Mouse (Mus musculus) heart, postnatal 14 days (tissue): ENCODE results near the gene Kcnk7. TPM values are rescaled to one million over a fixed set of nuclear protein-coding genes. Genes with fewer than 3 reads are reported as not detected.

Experiments
- DNase-seq, 2 experiments: peaks; one replicate each; pipeline ENCODE4 v3.0.0; 2021 to 2022
- intact Hi-C: fragments of 180-260 bp; cut with DNase I; formaldehyde crosslinking; loops from one replicate; pipeline ENCODE4 v1.15.1; 2025
- total RNA-seq, 2 experiments: library from RNA; stranded (reverse); gene quantifications; 2 replicates each; pipeline ENCODE4 v1.2.3; 2021

Gene Kcnk7
- total RNA-seq, 2 experiments from 2014 or later: not detected

DNA sequence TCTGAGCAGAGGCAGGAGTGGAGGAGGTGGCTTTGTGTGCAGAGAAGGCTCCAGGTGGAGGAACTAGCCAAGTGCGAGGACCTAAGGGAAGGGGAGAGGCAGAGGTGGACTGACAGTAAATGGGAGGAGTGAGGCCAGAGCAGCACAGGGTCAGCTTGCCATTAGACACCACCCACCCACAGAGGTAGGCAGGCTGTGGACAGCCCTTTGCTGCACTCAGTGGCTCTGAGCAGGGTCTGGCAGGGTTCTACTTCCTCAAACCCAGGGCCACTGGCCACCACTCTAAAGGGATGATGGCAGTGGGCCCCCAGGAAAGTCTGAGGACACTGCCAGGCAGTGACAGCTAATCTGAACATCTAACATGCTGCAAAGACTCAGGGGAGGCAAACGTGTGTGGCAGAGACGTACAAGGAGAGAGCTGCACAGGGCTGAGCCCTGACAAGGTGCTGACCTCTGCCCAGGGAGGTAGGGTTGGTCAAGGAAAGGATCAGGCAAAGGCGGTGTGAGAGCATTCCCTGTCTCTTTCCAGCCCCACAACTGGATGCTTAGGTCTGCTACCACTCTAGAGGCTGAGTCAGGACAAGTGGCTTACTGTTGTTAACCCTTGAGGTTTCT is 19.9 kb downstream of the Kcnk7 start:
- intact Hi-C loops: loop anchor here (2.0 kb wide), 1 partner anchor 13 kb away; no protein-coding TSS in a partner anchor
- DNase-seq: no peak

GRCm38 (mm10) chr19:5724549-5724941 is 20.4 kb downstream of the Kcnk7 start:
- intact Hi-C loops: loop anchor here (2.0 kb wide), 1 partner anchor 14 kb away; no protein-coding TSS in a partner anchor
- DNase-seq: peak; percentile 79 to 80

- intact Hi-C loops: loop anchor here (2.0 to 5.0 kb wide), 2 partner anchors 14 to 158 kb away; partner anchors contain the start of gene Ap5b1
- DNase-seq: peak; percentile 74 to 82
Measured at GRCm38 (mm10) chr19:5725029-5725707, 21.0 kb downstream of the Kcnk7 start.

DNA sequence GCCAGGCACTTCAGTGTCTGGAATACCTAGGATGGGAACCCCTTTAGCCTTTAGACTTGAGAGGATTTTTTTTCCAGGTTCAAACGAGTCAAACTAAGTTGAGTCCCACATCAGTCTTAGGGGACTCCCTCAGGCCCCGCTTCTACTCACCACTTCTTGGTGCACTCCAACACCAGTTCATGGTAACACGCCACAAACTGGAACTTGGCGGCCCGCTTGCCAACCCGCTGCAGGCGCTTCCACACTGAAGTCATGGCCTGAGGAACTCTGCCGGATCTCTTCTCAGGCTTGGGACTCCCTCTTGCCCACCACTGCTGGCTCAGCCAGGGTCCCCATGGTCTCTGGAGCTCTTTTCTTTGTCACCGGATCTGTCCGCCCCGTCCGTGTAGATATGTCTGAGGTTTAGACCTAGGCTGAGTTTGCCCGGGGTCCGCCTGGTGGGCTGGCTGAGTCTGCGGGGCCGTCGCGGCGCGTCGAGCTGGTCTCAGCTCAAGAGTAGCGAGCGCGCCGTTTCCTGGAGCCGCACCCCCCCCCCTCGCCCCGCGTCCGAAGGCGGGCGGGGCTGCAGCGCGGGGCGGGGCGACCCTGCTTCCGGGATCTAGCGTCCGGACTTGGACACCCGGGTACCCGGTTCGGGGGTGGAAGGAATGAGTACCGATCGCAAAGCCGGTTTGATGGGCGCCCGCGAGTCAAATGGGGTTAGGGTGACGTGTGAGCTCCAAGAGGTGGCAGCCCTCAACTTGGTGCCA is 21.8 kb downstream of the Kcnk7 start, which contains the start of gene Ehbp1l1:
TSS of gene Ehbp1l1 (minus strand) at position 551 of the 749 bp plus-strand sequence.
- DNase-seq: peak; percentile 84 to 86
- intact Hi-C loops: loop anchor here (2.0 to 5.0 kb wide), 3 partner anchors 15 to 159 kb away; partner anchors contain the start of gene Ap5b1

- intact Hi-C loops: loop anchor here (2.0 to 5.0 kb wide), 2 partner anchors 36 to 160 kb away; partner anchors contain the start of gene Ap5b1
- DNase-seq: no peak
Measured at GRCm38 (mm10) chr19:5726961-5727578, 22.9 kb downstream of the Kcnk7 start.

GRCm38 (mm10) chr19:5727701-5728100 is 23.5 kb downstream of the Kcnk7 start:
- intact Hi-C loops: loop anchor here (2.0 to 5.0 kb wide), 3 partner anchors 37 to 160 kb away; partner anchors contain the start of genes Ap5b1 and Scyl1
- DNase-seq: peak; percentile 92 to 95

DNA sequence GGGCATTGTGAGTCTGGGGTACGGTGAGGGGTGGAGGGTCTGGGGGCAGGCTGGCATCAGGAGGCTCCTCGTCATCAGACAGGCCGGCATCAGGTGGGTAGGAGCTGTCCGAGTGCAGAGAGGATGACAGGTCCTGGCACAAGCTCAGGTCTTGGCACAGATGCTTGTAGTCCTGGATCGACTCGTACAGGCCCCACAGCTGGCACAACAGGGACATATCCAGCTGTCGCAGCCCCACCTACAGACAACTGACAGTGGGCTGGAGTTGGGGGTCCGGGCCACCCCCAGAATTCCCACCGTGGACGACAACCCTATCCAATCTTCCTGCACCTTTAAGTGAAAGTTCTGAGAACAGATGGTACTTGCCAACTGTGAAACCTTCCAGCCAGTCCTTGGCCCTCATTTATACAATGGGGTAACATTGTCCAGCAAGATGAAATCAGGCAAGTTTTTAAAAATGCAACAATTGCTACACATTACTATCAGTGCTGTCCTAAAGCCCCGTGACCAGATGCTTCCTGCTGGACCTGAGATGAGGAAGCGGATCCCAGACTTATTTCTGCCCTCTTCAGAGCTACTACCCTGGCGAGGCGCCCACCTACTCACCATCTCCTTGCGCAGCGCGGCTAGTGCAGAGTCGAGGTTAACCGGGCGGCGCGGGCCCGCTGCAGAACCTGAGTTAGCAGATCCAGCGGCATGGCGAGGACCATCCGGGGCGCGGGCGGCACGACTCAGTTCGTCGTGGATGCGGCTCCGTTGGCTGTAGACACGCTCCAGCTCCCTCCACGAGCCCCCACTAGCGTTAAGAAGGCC is 24.7 kb downstream of the Kcnk7 start:
- intact Hi-C loops: loop anchor here (2.0 to 5.0 kb wide), 2 partner anchors 42 to 162 kb away; partner anchors contain the start of genes Ap5b1 and Scyl1
- DNase-seq: peak; percentile 71 to 73

DNA sequence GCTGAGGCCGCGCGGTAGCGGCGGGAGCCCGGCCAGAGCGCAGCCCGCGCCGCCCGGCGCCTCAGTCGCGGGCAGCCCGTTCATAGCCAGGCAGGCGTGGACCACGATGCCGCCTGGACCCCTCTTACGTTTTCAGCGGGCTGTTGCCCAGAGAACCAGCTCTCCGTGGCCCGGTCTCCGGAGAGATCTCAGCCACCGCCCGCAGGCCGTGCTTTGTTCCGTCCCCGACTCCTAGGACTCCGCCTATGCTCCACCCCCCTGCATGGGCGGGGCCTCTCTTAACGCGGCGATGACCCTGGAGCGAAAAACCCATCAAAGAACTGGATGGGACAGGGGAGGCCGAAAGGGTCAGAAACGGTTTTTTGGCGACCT is 25.3 kb downstream of the Kcnk7 start, which contains the start of gene Fam89b:
TSS of gene Fam89b (minus strand) at position 210 of the 372 bp plus-strand sequence.
- intact Hi-C loops: loop anchor here (2.0 to 5.0 kb wide), 2 partner anchors 41 to 162 kb away; partner anchors contain the start of genes Ap5b1 and Scyl1
- DNase-seq: peak; percentile 91 to 93

GRCm38 (mm10) chr19:5730314-5731186 is 26.4 kb downstream of the Kcnk7 start:
- intact Hi-C loops: no loop called here
- DNase-seq: no peak

DNA sequence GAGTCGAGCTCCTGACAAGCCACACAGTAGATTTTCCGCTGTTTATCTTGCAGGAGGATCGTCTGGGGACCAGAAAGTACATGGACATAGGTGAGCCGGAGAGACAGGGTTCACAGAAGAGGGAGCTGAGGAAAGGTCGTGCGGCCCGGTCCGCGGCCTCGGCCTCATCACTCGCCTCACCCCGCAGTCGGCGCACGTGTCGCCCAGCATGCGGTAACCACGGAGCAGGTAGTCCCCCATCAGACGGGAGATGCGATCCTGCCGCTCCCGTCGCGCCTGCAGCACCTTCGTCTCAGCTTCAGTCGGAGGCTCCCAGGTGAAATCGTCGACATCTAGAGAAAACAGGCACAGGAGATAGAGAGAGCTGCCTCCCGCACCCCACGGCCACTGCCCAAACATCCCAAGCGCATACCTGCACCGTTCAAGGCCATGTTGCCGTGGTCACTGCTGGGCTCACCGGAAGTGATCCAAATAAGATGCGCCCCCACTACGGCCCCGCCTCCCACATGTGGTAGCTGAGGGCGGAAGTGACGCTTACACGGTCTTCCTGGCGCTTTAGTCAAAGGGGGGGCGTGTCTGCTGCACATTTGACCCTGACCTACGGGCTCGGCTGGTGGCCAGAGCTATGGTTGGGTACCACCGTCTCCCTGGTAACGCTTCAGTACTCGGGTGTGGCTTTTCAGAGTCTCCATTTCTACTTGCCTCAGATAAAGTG is 27.3 kb downstream of the Kcnk7 start:
- intact Hi-C loops: no loop called here
- DNase-seq: peak; percentile 86 to 95

GRCm38 (mm10) chr19:5734325-5734724 is 30.2 kb downstream of the Kcnk7 start:
- no peak for DNase-seq
- intact Hi-C loops: no loop called here

DNA sequence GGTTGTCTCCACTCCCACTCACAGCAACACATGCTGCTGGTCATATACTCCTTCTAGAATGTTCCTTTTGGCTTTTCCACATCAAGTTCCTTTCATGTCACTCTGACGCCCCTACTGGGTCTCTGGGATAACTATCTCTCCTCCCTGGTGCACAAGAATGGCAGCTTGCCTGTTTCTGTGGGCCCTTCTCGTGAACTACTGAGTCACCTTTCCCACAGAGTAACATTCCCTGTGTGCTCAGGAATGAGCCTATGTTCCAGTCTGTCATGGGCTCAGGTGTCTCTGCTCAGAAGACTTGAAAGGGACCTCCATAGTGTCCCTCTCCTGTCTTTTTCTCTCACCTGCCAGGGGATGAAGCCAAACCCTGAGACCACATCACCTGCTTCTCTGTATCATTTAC is 35.3 kb downstream of the Kcnk7 start:
- intact Hi-C loops: no loop called here
- DNase-seq: no peak

DNA sequence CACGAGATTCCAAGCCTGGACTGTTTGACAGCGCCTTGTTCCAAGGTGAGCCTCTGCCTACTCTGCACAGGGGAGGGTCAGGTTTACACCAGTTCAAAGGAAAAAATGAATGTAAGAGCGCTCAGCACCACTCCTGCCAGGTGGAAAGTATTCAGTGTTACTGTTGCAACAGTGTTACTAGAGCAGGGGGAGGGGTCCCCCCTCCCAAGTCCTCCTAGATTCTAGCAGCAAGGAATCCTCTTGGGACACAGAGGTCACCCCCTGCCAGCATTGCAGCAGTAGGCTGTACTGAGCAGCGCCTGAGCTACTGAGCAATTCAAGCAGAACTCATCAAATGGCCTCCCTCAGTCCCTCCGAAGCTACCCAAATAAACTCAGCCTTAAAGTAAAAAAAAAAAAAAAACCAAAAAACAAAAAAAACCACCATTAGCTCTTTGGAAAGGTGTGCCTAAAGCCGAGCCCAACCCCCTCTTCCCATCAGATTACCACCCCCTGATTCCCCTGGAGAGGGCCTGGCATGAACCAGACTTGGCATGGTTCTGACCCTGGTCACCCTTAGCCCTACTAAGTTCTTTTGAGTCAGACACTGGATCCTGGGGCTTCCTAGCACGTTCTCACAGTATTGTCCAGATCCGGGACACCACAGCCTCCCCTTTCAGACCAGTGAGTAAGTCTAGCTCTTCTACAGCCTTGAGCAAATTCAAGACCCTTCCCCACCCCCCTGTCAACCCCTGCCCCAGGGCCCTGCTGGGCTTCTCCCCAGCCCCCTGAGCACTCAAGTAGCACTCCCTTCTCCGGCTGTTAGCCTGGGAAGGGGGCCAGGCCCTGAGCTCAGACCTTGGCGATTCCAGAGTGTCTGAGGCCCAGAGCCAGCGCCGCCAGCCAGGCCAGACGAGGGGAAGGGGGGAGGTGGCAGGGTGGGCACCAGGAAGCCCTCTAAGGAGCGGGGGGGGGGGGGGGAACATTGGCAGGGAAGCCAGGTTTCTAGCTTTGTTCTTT is 36.5 kb downstream of the Kcnk7 start, which contains the start of gene Ltbp3:
TSS of gene Ltbp3 (plus strand) at position 585 of the 998 bp plus-strand sequence.
- intact Hi-C loops: loop anchor here (5.0 kb wide), 1 partner anchor 37 kb away; no protein-coding TSS in a partner anchor
- peak; percentile 85 to 89 for DNase-seq

DNA sequence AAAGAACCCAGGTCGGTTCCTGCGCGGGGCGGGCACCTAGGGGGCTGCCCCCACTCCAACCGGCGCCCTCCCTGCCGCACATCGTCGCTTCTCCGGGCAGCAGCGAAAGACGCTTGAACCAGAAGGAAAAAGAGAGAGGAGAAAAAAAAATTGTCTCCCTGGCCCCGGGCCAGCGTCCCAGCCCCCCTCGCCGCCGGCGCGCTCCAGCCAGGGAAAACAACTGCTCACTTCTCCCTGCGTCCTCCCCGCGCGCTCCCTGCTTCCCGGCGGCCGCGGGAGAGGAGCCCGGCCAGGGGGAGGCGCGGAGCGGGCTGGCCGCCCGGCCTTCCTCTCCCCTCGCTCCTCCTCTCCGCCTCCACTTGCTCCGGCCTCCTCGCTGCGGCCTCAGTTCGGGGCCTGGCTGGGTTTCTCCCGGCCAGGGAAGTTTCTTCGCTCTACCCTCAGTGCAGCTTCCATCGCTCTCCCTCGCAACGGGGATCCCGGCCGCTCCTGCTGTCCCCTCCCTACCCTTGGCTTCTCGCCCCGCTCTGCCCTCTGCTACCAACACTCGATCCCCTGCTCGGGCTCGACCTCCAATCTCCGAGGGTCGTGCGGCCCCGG is 37.6 kb downstream of the Kcnk7 start:
- intact Hi-C loops: loop anchor here (5.0 kb wide), 1 partner anchor 36 kb away; no protein-coding TSS in a partner anchor

GRCm38 (mm10) chr19:5742241-5742641 is 38.1 kb downstream of the Kcnk7 start:
- intact Hi-C loops: loop anchor here (5.0 kb wide), 1 partner anchor 35 kb away; no protein-coding TSS in a partner anchor
- DNase-seq: no peak

More for the DNA sequence above, 37.6 kb downstream of the Kcnk7 start:
- DNase-seq: peak; percentile 88 to 89

- DNase-seq: no peak
Measured at GRCm38 (mm10) chr19:5743576-5743975, 39.4 kb downstream of the Kcnk7 start.

More at GRCm38 (mm10) chr19:5743576-5743975, 39.4 kb downstream of the Kcnk7 start:
- intact Hi-C loops: loop anchor here (5.0 kb wide), 1 partner anchor 34 kb away; no protein-coding TSS in a partner anchor
